12 mouse cellular contexts compared by ENCODE assay signal in the genomic region with DNA sequence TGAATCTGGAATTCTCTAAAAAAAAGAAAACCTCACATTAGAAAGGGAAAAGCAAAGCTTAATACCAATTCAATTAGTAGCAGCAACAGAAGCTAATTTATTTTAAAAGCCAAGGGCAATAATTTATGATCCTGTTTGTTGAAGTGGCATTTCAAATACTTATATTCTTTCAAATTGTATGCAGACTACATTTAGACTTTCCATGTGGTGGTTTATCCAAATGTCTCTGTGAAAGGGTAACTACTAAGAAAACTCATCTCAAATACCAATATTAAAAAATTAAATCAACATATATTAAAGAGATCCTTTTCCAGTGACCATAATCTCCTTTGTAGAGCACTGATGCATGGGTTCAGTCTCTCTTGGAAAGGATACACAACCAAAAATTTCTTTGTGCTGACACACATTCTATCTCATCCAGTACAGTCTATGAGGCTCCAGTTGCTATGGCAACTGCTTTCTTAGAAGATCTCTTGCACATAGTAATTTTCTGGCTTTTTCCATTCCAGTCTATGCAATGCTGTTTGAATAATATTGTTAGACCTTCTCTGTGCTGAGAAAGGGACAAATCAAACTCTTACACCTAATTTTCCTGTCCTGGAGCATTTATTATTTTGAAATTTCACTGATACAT.
DNase-seq lines count a peak whose midpoint lies in the region; ATAC-seq lines count a peak whose summit lies in the region.
"Had no signal": no experiment of that assay in that cellular context is flagged by ENCODE, and none has a peak within 500 bp of the region (broad histone marks: within the 10 kb centered on the region; RNA-seq: fewer than 3 reads in every experiment).

No protein-coding gene starts in this region.

- intact Hi-C loops in heart, postnatal 14 days (cut with DNase I), result no loop called here

- H3K36me3 ChIP-seq in embryonic facial prominence, embryonic 14.5 days (ENCODE audit: control insufficient read depth, insufficient read depth, low read length), result no peaks in the 10 kb centered on the region
- H3K36me3 ChIP-seq in embryonic facial prominence, embryonic 10.5 days (replicated peaks), result no peaks in the 10 kb centered on the region
- H3K36me3 ChIP-seq in neural tube, embryonic 12.5 days, result no peaks in the 10 kb centered on the region
- no peaks in the 10 kb centered on the region for H3K36me3 ChIP-seq in hindbrain, embryonic 16.5 days (ENCODE audit: control insufficient read depth, insufficient read depth, low read length)
- H3K36me3 ChIP-seq in neural tube, embryonic 15.5 days, result no peaks in the 10 kb centered on the region
- H3K36me3 ChIP-seq: limb, embryonic 12.5 days had no signal

- H3K9ac ChIP-seq in embryonic facial prominence, embryonic 14.5 days (ENCODE audit: low read depth, low read length), result no peak overlapping the region
- H3K9ac ChIP-seq in neural tube, embryonic 12.5 days, result no peak overlapping the region
- no peak overlapping the region for H3K9ac ChIP-seq in hindbrain, embryonic 16.5 days (ENCODE audit: low read depth, low read length)
- H3K9ac ChIP-seq in neural tube, embryonic 15.5 days (replicated peaks), result no peak overlapping the region
- H3K9ac ChIP-seq: limb, embryonic 12.5 days; lung, embryonic 14.5 days had no signal

- no peaks in the 10 kb centered on the region for H3K4me1 ChIP-seq in embryonic facial prominence, embryonic 14.5 days (ENCODE audit: control insufficient read depth, insufficient read depth, low read length)
- H3K4me1 ChIP-seq in embryonic facial prominence, embryonic 10.5 days, result no peaks in the 10 kb centered on the region
- no peaks in the 10 kb centered on the region for H3K4me1 ChIP-seq in neural tube, embryonic 12.5 days
- no peaks in the 10 kb centered on the region for H3K4me1 ChIP-seq in hindbrain, embryonic 16.5 days (ENCODE audit: control insufficient read depth, insufficient read depth, low read depth, low read length)
- no peaks in the 10 kb centered on the region for H3K4me1 ChIP-seq in neural tube, embryonic 15.5 days
- H3K4me1 ChIP-seq: limb, embryonic 12.5 days had no signal

- no peak overlapping the region for H3K4me3 ChIP-seq in embryonic facial prominence, embryonic 14.5 days (ENCODE audit: low read depth, low read length)
- no peak overlapping the region for H3K4me3 ChIP-seq in embryonic facial prominence, embryonic 10.5 days
- H3K4me3 ChIP-seq in neural tube, embryonic 12.5 days, result no peak overlapping the region
- no peak overlapping the region for H3K4me3 ChIP-seq in hindbrain, embryonic 16.5 days (ENCODE audit: low read length)
- no peak overlapping the region for H3K4me3 ChIP-seq in neural tube, embryonic 15.5 days (replicated peaks)
- H3K4me3 ChIP-seq: heart, adult 2 months; limb, embryonic 12.5 days had no signal

- ATAC-seq in embryonic facial prominence, embryonic 14.5 days (ENCODE audit: low read depth), result no peak
- peak; percentile 37; the same call in 1 of the 2 replicates for ATAC-seq in neural tube, embryonic 12.5 days (ENCODE audit: low FRiP score, low read depth)
- peak; percentile 96 for ATAC-seq in hindbrain, embryonic 16.5 days
- ATAC-seq in neural tube, embryonic 15.5 days (ENCODE audit: low FRiP score), result peak; percentile 92
- no peak for ATAC-seq in megakaryocyte-erythroid progenitor cell, adult 5-6 weeks (replicated peaks; ENCODE audit: low FRiP score, low TSS enrichment, poor library complexity, severe bottlenecking)

- no peak overlapping the region for H3K4me2 ChIP-seq in embryonic facial prominence, embryonic 14.5 days (ENCODE audit: low read depth, low read length)
- no peak overlapping the region for H3K4me2 ChIP-seq in neural tube, embryonic 12.5 days (replicated peaks)
- H3K4me2 ChIP-seq in hindbrain, embryonic 16.5 days (ENCODE audit: low read length), result no peak overlapping the region
- H3K4me2 ChIP-seq in neural tube, embryonic 15.5 days, result no peak overlapping the region
- H3K4me2 ChIP-seq: limb, embryonic 12.5 days; lung, embryonic 14.5 days had no signal

- DNase-seq in embryonic facial prominence, embryonic 14.5 days (ENCODE audit: low spot score), result peak; percentile 63
- DNase-seq in embryonic facial prominence, embryonic 10.5 days (ENCODE audit: low spot score), result no peak
- DNase-seq in neural tube, embryonic 10.5 days (ENCODE audit: extremely low spot score, low spot score), result no peak
- DNase-seq in heart, postnatal 14 days, result no peak
- DNase-seq: heart, adult 2 months; lung, embryonic 14.5 days had no signal

- H3K27ac ChIP-seq in embryonic facial prominence, embryonic 14.5 days (replicated peaks; ENCODE audit: low read depth, low read length), result no peak overlapping the region
- no peak overlapping the region for H3K27ac ChIP-seq in embryonic facial prominence, embryonic 10.5 days (replicated peaks)
- H3K27ac ChIP-seq in neural tube, embryonic 12.5 days, result no peak overlapping the region
- no peak overlapping the region for H3K27ac ChIP-seq in hindbrain, embryonic 16.5 days (ENCODE audit: low read depth, low read length)
- H3K27ac ChIP-seq in neural tube, embryonic 15.5 days (replicated peaks), result no peak overlapping the region; the same call in 1 of the 2 replicates
- H3K27ac ChIP-seq: heart, adult 2 months; kidney, postnatal 0 days; limb, embryonic 12.5 days had no signal

- H3K27me3 ChIP-seq in embryonic facial prominence, embryonic 14.5 days (replicated peaks; ENCODE audit: control insufficient read depth, insufficient read depth, low read length), result no peaks in the 10 kb centered on the region
- no peaks in the 10 kb centered on the region for H3K27me3 ChIP-seq in embryonic facial prominence, embryonic 10.5 days (replicated peaks; ENCODE audit: low read depth, poor library complexity, severe bottlenecking)
- no peaks in the 10 kb centered on the region for H3K27me3 ChIP-seq in neural tube, embryonic 12.5 days (replicated peaks)
- H3K27me3 ChIP-seq in hindbrain, embryonic 16.5 days (replicated peaks; ENCODE audit: control insufficient read depth, insufficient read depth, low read length), result no peaks in the 10 kb centered on the region
- no peaks in the 10 kb centered on the region for H3K27me3 ChIP-seq in neural tube, embryonic 15.5 days (replicated peaks)
- H3K27me3 ChIP-seq: limb, embryonic 12.5 days had no signal

- no peaks in the 10 kb centered on the region for H3K9me3 ChIP-seq in embryonic facial prominence, embryonic 14.5 days (ENCODE audit: control insufficient read depth, low read length)
- H3K9me3 ChIP-seq in embryonic facial prominence, embryonic 10.5 days, result no peaks in the 10 kb centered on the region
- H3K9me3 ChIP-seq in neural tube, embryonic 12.5 days, result no peaks in the 10 kb centered on the region
- no peaks in the 10 kb centered on the region for H3K9me3 ChIP-seq in hindbrain, embryonic 16.5 days (ENCODE audit: control insufficient read depth, low read length)
- H3K9me3 ChIP-seq in neural tube, embryonic 15.5 days (replicated peaks), result no peaks in the 10 kb centered on the region
- H3K9me3 ChIP-seq: limb, embryonic 12.5 days had no signal

Comparison
In these comparisons a context has a peak if more than half of its experiments do, and no peak if none do; other contexts are left out.
1. ATAC-seq: peak in neural tube, embryonic 12.5 days (single experiment), hindbrain, embryonic 16.5 days (single experiment) and neural tube, embryonic 15.5 days (single experiment); none in embryonic facial prominence, embryonic 14.5 days (single experiment) and megakaryocyte-erythroid progenitor cell, adult 5-6 weeks (single experiment).